Mouse (Mus musculus) hindbrain, postnatal 0 days (tissue): ENCODE results near the gene Pon2. TPM values are rescaled to one million over a fixed set of nuclear protein-coding genes. Genes with fewer than 3 reads are reported as not detected.

ENCODE experiments used
- ATAC-seq: fragments of 200-750 bp; cut with Nextera tagmentation; 2 replicates; pipeline ENCODE4 v1.8.0; 2017; ENCODE audit warnings: mild to moderate bottlenecking, moderate TSS enrichment, moderate library complexity
- DNase-seq: peaks from one replicate; pipeline ENCODE4 v3.0.0-alpha.2; 2015; ENCODE audit warnings: low spot score
- H3K27ac ChIP-seq: fragments of 300-500 bp; sonication (generic); 2 replicates; pipeline ENCODE4 v1.5.1; 2014; ENCODE audit warnings: mild to moderate bottlenecking
- H3K27me3 ChIP-seq: fragments of 300-500 bp; sonication (generic); 2 replicates; pipeline ENCODE4 v1.6.1; 2014; ENCODE audit warnings: low read length, mixed read lengths; ENCODE audit not compliant: insufficient read depth
- H3K36me3 ChIP-seq: fragments of 300-500 bp; sonication (generic); 2 replicates; pipeline ENCODE4 v1.6.1; 2014; ENCODE audit warnings: low read length, mixed read lengths; ENCODE audit not compliant: insufficient read depth
- H3K4me1 ChIP-seq: fragments of 300-500 bp; sonication (generic); 2 replicates; pipeline ENCODE4 v1.6.1; 2014; ENCODE audit warnings: antibody characterized with exemption, low read length, mixed read lengths; ENCODE audit not compliant: insufficient read depth
- H3K4me2 ChIP-seq: fragments of 300-500 bp; sonication (generic); 2 replicates; pipeline ENCODE4 v1.6.1; 2014; ENCODE audit warnings: low read depth, mild to moderate bottlenecking, low read length, moderate library complexity, mixed read lengths
- H3K4me3 ChIP-seq: fragments of 300-500 bp; sonication (generic); 2 replicates; pipeline ENCODE4 v1.5.1; 2014; ENCODE audit warnings: low read length
- H3K9ac ChIP-seq: fragments of 300-500 bp; sonication (generic); replicated peaks from 2 replicates; pipeline ENCODE4 v1.6.1; 2014; ENCODE audit warnings: mild to moderate bottlenecking, low read length, moderate library complexity, mixed read lengths
- H3K9me3 ChIP-seq: fragments of 300-500 bp; sonication (generic); 2 replicates; pipeline ENCODE4 v1.6.1; 2016; ENCODE audit warnings: low read length, mixed read lengths
- CTCF ChIP-seq: IDR thresholded peaks from 2 replicates; pipeline ENCODE4 v1.5.1; 2016; ENCODE audit warnings: antibody characterized with exemption, control low read depth, low read depth
- WGBS: fragments of 180-500 bp; shearing (Covaris S2); extraction: QIAGEN DNeasy Blood & Tissue Kit; methylation state at CpG from one replicate; pipeline ENCODE4 v1.1.7; 2014; 5-methylcytosine and 5-hydroxymethylcytosine counted together
- polyA plus RNA-seq: library from polyadenylated mRNA; unstranded; fragments of >200 nt; fragmentation: Nextera tagmentation; extraction: Ambion mirVana; gene quantifications from 2 replicates; pipeline ENCODE4 v1.2.1, GENCODE M21; 2015
- total RNA-seq: library from RNA; depleted of rRNA; stranded (reverse); fragments of >200 nt; gene quantifications from 2 replicates; pipeline ENCODE4 v1.2.3, GENCODE M21; 2014

Pon2 gene
- total and polyA plus RNA-seq, 2 experiments from 2014 or later, result 17.9 to 50.4 TPM

DNA sequence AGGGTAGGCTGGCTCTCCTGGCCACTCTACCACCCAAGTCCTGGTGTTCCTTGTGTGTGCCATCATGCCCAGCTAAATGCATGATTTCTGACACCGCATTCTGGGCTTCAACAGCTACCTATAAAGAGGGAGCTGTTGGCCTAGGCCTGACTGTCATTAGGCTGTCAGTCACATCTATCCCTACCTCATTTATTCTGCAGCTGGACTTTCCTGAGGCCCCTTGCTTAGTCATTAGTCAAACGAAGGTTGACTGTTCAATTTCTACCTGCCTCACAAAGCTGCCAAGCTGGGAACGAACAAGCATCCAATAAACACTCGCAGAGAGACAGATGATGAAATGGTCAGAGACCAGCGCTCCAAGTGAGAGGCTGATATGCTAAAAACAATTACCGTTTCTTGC is 28.6 kb downstream of the Pon2 start:
- WGBS, result 70% methylated on average over 6 of the region's 6 CpGs
- ATAC-seq, result 0 out of 2 replicates have a peak, but pooled peaks have one; percentile 38
- Histone ChIP-seq H3K4me3 (no peak overlapping the region), H3K9me3 (no peaks in the 10 kb centered on the region), H3K4me2 (no peak overlapping the region), H3K27me3 (no peaks in the 10 kb centered on the region), H3K9ac (no peak overlapping the region), H3K36me3 (no peaks in the 10 kb centered on the region), H3K27ac (no peak overlapping the region), H3K4me1 (no peaks in the 10 kb centered on the region)
- peak; percentile 1 for DNase-seq
- TF ChIP-seq CTCF, result no peak

DNA sequence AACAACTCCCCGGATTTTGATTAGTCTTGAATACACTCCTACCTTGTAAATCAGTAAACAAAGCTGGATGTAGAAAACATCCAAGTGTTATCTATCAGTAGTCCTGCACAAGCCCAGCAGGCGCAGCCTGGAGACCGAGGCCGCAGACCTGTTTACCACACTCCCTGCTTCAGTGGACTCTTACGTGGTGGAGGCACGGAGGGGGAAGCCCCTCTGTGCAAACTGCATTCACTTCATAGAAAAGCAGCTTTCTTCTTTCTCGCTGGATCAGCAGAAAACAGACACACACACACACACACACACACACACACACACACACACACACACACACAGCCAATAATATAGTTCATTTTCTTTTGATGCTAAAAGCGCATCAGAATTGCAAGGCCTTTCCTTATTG is 33.5 kb downstream of the Pon2 start:
- Histone ChIP-seq H3K27me3 (no peaks in the 10 kb centered on the region), H3K4me2 (no peak overlapping the region), H3K4me1 (no peaks in the 10 kb centered on the region), H3K9ac (no peak overlapping the region), H3K27ac (no peak overlapping the region), H3K9me3 (no peaks in the 10 kb centered on the region), H3K4me3 (no peak overlapping the region), H3K36me3 (no peaks in the 10 kb centered on the region)
- DNase-seq (no peak), ATAC-seq (no peak)
- 66% methylated on average over 8 of the region's 8 CpGs for WGBS
- no peak for TF ChIP-seq CTCF

DNA sequence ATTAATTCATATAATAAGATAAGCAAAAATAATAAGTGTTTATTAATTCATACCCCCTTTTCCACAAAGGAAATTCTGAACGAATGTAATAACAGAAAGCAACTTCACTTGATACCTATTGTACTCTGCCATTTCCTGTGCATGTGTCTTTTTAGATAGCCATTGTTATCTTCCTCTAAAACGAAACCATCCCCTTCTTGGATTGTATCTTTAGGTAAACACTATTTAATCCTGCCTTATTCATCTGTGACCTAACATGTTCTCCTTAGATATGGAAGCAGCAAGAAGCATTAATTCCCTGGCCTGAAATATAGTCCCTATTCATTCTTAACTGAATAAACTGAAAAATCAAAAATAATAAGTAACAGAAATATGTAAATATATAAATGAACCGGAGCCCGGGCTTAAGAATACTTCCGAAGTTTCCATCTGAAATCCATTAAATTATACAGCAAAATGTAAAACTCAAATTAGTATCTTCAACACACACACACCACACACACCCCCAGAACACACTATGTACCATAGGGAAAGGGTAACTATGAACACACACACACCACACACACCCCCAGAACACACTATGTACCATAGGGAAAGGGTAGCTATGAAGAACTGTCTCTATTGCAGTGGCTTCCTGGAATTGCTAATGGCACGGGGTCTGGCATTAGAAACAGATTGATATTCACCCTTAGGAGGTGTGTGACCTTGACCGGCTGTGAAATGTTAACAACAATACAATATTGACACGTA is 34.8 kb downstream of the Pon2 start:
- Histone ChIP-seq H3K27me3 (no peaks in the 10 kb centered on the region), H3K27ac (no peak overlapping the region), H3K4me3 (no peak overlapping the region), H3K36me3 (no peaks in the 10 kb centered on the region), H3K4me1 (no peaks in the 10 kb centered on the region), H3K9me3 (no peaks in the 10 kb centered on the region), H3K4me2 (no peak overlapping the region), H3K9ac (no peak overlapping the region)
- DNase-seq, result no peak
- TF ChIP-seq CTCF, result no peak
- 84% methylated on average over 8 of the region's 8 CpGs for WGBS
- ATAC-seq, result no peak

DNA sequence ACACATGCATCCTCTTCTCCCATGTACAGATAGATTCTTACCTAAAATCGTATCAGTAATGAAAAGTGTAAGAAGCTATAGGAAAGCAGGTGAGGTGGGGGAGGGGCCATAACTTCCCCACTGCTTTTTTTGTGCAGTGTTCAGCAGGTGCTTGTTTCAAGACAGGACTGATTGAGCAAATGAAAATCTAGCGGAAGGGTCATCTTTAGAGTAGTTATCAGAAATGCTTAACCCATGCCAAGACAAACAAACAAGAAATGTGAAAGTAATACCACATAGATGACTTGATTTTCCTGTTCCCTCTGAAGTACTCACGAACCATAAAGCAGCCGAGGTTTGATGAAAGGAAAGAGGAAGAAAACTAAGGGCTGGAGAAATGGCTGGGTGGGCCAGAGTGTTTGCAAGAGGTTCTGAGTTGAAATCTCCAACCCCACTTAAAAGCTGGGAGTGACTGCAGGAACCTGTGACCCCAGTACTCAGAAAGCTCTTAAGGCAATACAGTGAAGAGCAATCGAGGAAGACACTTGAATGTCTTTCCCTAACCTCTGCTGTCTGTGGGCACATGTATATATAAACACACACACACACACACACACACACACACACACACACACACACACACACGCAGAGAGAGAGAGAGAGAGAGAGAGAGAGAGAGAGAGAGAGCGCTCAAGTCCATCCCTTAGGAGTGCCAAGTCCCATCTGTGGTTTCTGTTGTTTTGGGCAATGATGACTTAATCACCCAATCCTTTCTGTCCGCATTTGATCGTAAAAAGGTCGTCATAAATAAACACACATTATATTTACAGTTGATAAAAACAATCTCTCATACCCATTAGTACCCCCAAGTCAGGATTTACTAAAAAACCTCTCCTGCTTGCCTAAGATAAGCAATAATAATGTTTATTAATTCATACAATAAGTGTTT is 35.7 kb downstream of the Pon2 start:
- no peaks in the 10 kb centered on the region for H3K27me3 ChIP-seq
- no peaks in the 10 kb centered on the region for H3K36me3 ChIP-seq
- H3K4me2 ChIP-seq, result no peak overlapping the region
- no peaks in the 10 kb centered on the region for H3K4me1 ChIP-seq
- no peak overlapping the region for H3K9ac ChIP-seq
- no peak for TF ChIP-seq CTCF
- no peak for ATAC-seq
- no peak for DNase-seq
- no peak overlapping the region for H3K27ac ChIP-seq
- H3K4me3 ChIP-seq, result no peak overlapping the region
- H3K9me3 ChIP-seq, result no peaks in the 10 kb centered on the region
- 79% methylated on average over 10 of the region's 10 CpGs for WGBS

DNA sequence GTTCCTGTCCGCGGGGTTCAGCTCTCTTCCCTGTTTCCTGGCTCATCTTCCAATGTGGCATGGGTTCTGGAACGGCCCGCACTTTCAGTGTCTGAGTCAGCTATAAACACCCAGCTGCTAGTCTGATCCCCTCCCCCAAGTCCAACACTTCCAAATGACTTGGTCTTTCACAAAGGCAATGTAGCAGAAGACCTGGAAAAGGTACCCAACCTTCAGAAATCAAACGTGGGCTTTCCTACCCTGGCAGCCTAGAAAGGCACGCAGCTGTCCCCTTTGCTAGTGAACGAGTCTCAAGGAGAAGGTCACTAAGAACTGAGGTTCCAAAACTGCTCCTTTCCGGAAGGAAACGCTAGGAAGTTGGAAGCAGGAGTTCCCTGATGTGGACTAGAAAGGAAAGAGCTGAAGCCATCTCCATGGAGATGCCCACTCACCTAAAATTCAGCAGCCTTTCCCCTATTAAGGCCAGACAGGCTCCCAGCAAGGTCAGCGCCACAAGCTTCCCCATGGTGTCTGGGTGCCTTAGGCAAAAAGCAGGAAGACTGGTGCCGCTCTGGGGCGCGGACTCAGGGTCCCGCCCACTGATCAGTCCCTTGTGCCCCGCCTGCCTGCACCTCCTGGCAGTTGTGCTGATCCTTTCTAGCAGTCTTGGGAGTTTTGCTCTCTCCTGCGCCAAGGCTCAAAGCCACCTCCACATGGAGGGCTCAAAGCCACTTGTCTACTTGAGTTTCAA is 42.4 kb downstream of the Pon2 start, which contains the start of gene Pon3:
Gene Pon3, minus strand, starts transcription at position 565 of the 730 bp plus-strand sequence.
- 18% methylated on average over 16 of the region's 16 CpGs for WGBS
- Histone ChIP-seq H3K27ac (no peak within 1 kb of the TSS), H3K4me2 (peak within 1 kb of the TSS; percentile 48), H3K4me3 (peak within 1 kb of the TSS; percentile 14), H3K36me3 (no peaks in the 10 kb centered on the region), H3K4me1 (peaks cover 3% of the 10 kb centered on the region; the same call in 1 of the 2 replicates), H3K27me3 (no peaks in the 10 kb centered on the region), H3K9ac (no peak within 1 kb of the TSS), H3K9me3 (no peaks in the 10 kb centered on the region)
- ATAC-seq (peak; percentile 51; the same call in 1 of the 2 replicates), DNase-seq (peak; percentile 8)
- TF ChIP-seq CTCF, result no peak

DNA sequence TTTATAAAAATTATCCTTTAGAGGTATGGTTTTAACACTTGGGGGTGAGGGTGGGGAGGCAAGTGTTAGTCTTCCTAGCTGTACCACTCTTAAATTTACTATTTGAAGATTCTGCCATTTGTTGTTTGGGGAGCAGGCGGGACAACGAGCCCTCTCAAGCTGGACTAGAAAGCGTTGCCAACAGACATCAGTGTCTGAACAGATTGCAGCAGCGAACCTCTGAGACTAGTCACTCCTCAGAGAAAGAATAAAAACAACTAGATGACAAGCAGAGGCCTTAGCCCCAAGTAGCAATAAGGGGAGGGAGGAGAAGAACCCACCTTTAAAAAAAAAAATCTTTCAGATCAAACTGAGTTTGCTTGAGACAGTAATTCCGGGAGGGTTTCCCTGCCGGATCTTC is 43.0 kb downstream of the Pon2 start:
- no peaks in the 10 kb centered on the region for H3K27me3 ChIP-seq
- H3K36me3 ChIP-seq, result no peaks in the 10 kb centered on the region
- no peaks in the 10 kb centered on the region for H3K9me3 ChIP-seq
- ATAC-seq (no peak), DNase-seq (peak; percentile 12)
- peaks cover 3% of the 10 kb centered on the region; the same call in 1 of the 2 replicates for H3K4me1 ChIP-seq
- H3K4me3 ChIP-seq, result peak overlapping the region; percentile 14
- WGBS, result 59% methylated on average over 6 of the region's 6 CpGs
- H3K4me2 ChIP-seq, result peak overlapping the region; percentile 48
- no peak overlapping the region for H3K9ac ChIP-seq
- no peak overlapping the region for H3K27ac ChIP-seq
- TF ChIP-seq CTCF, result no peak
